Mouse (Mus musculus) embryonic facial prominence, embryonic 14.5 days (tissue): ENCODE measurements at regions not wholly inside any gene's neighbourhood (a gene's known extent, or its start where the extent isn't known, plus 50 kb on each side); places are given as distances from the start of the nearest gene placed in this dataset.

Source experiments
- ATAC-seq: fragments of 200-750 bp; cut with Nextera tagmentation; 2 replicates; pipeline ENCODE4 v1.8.0; 2017; ENCODE audit warnings: low read depth, moderate number of reproducible peaks, moderate TSS enrichment
- DNase-seq: peaks from one replicate; pipeline ENCODE4 v3.0.0-alpha.2; 2015; ENCODE audit warnings: low spot score
- H3K27ac ChIP-seq: fragments of 300-500 bp; sonication (generic); replicated peaks from 2 replicates; pipeline ENCODE4 v1.5.1; 2014; ENCODE audit warnings: low read depth, mild to moderate bottlenecking, low read length, moderate library complexity
- H3K27me3 ChIP-seq: fragments of 300-500 bp; sonication (generic); replicated peaks from 2 replicates; pipeline ENCODE4 v1.6.1; 2014; ENCODE audit warnings: low read length; ENCODE audit not compliant: control insufficient read depth, insufficient read depth
- H3K36me3 ChIP-seq: fragments of 300-500 bp; sonication (generic); 2 replicates; pipeline ENCODE4 v1.6.1; 2014; ENCODE audit warnings: low read length, mixed read lengths; ENCODE audit not compliant: control insufficient read depth, insufficient read depth
- H3K4me1 ChIP-seq: fragments of 300-500 bp; sonication (generic); 2 replicates; pipeline ENCODE4 v1.6.1; 2014; ENCODE audit warnings: antibody characterized with exemption, low read length; ENCODE audit not compliant: control insufficient read depth, insufficient read depth
- H3K4me2 ChIP-seq: fragments of 300-500 bp; sonication (generic); 2 replicates; pipeline ENCODE4 v1.6.1; 2014; ENCODE audit warnings: low read depth, mild to moderate bottlenecking, low read length, moderate library complexity, mixed read lengths
- H3K4me3 ChIP-seq: fragments of 300-500 bp; sonication (generic); 2 replicates; pipeline ENCODE4 v1.5.1; 2014; ENCODE audit warnings: low read depth, mild to moderate bottlenecking, low read length
- H3K9ac ChIP-seq: fragments of 300-500 bp; sonication (generic); 2 replicates; pipeline ENCODE4 v1.6.1; 2014; ENCODE audit warnings: low read depth, mild to moderate bottlenecking, low read length, moderate library complexity, mixed read lengths
- H3K9me3 ChIP-seq: fragments of 300-500 bp; sonication (generic); 2 replicates; pipeline ENCODE4 v1.6.1; 2016; ENCODE audit warnings: low read length; ENCODE audit not compliant: control insufficient read depth
- WGBS: fragments of 180-500 bp; shearing (Covaris S2); extraction: QIAGEN DNeasy Blood & Tissue Kit; methylation state at CpG from one replicate; pipeline ENCODE4 v1.1.7; 2014; 5-methylcytosine and 5-hydroxymethylcytosine counted together

DNA sequence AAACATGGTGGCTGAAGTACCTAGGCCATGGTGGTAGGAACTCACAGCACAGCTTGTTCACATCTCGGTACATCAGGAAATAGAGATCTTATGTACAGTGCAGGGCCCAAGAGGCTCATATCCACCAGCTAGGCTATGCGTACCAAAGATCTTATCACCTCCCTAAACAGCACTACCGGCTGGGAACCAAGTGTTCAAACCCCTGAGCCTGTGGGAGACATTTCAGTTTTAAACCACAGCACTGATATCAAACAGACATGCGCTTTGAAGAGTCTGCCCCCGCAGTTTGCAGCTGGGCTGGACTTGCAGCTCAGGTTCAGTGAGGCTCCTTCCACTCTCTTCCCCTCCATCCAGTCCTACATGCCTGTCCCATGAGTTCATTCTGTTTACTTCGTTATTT, 58.4 kb upstream of the Ampd3 start:
- no peak overlapping the region for H3K4me3 ChIP-seq
- WGBS = 75% methylated on average over 6 of the region's 6 CpGs
- H3K27ac ChIP-seq = no peak overlapping the region
- no peaks in the 10 kb centered on the region for H3K27me3 ChIP-seq
- H3K36me3 ChIP-seq = no peaks in the 10 kb centered on the region
- H3K9me3 ChIP-seq = peaks cover 6% of the 10 kb centered on the region; the same call in 1 of the 2 replicates
- no peak overlapping the region for H3K4me2 ChIP-seq
- no peak overlapping the region for H3K9ac ChIP-seq
- DNase-seq (no peak), ATAC-seq (no peak)
- H3K4me1 ChIP-seq = peaks cover 8% of the 10 kb centered on the region; the same call in 1 of the 2 replicates

DNA sequence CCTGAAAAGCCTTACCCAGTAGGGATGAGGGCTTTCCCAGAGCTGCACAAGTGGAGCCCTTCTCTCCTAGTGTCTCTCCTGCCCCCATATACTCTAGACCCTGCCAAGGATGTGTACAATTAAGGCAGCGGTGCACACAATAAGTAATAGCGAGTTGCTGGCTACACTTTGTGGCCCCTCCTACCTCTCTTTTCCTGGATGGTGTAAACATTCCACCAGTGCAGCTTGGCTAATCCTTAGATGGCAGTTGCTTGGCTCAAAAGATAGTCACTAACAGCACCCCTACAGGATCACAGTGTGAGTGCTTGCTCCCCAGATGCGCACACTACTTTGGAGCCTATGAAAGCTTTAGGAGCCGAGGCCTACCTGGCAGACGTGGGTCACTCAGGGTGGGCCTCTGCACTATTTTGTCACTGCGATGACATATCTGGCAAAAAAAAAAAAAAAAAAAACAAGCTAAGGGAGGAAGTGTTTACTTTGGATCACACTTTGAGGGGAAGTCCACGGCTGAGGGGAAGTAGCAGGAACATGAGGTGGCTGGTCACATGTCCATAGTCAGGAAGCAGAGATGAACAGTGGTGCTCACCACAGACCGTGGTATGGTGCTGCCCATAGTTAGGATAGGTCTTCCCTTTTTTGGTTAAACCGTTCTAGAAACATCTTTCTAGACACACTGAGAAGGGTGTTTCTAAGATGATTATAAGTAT, 57.6 kb upstream of the Ampd3 start:
- no peak overlapping the region for H3K9ac ChIP-seq
- no peak overlapping the region for H3K4me3 ChIP-seq
- whole genome bisulfite sequencing = 79% methylated on average over 9 of the region's 9 CpGs
- no peaks in the 10 kb centered on the region for H3K36me3 ChIP-seq
- ATAC-seq (no peak), DNase-seq (no peak)
- no peak overlapping the region for H3K4me2 ChIP-seq
- H3K9me3 ChIP-seq = peaks cover 6% of the 10 kb centered on the region; the same call in 1 of the 2 replicates
- no peak overlapping the region for H3K27ac ChIP-seq
- H3K27me3 ChIP-seq = no peaks in the 10 kb centered on the region
- H3K4me1 ChIP-seq = peaks cover 8% of the 10 kb centered on the region; the same call in 1 of the 2 replicates

DNA sequence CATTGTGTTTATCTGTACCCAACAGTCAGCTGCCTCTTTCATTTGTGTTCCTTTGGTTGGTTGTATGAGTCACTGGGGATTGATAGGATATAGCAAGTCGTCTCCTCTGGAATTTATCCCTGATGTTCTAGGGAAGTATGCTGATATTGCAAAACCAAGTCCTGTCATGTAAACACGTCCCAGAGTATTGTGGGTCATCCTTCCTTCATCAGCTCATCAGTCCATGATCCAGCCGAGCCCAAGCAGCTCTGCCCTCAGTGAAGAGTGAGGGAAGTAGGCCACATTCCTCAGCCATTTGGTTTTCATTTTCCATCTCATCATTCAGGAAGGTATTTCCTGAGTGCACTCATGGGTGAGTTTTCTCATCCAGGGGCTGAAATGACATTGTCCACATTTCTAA, 54.3 kb upstream of the Ampd3 start:
- peaks cover 6% of the 10 kb centered on the region; the same call in 1 of the 2 replicates for H3K9me3 ChIP-seq
- no peak overlapping the region for H3K4me2 ChIP-seq
- no peaks in the 10 kb centered on the region for H3K4me1 ChIP-seq
- no peak for ATAC-seq
- H3K27me3 ChIP-seq = no peaks in the 10 kb centered on the region
- H3K36me3 ChIP-seq = no peaks in the 10 kb centered on the region
- H3K9ac ChIP-seq = no peak overlapping the region
- WGBS = 43% methylated on average over 3 of the region's 3 CpGs
- H3K4me3 ChIP-seq = no peak overlapping the region
- no peak overlapping the region for H3K27ac ChIP-seq
- no peak for DNase-seq

DNA sequence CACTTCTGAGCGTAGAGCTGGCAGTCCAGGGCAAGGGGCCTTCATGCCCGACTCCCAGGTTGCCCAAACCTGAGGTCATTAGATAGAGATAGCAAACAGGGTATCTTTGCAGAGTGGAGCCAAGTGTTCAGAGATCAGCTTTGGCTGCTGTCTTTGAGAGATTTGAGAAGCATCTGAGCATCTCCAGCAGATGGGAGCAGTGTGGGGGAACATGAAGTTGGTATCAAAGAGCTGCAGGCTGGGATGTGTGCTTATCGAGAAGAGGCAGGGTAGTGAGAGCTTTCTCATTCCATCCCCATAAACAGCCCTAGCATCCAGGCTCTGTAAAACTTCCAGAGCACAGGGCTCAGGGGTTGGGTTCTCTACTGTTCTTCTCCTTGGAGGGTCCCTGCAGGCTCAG, 52.9 kb upstream of the Ampd3 start:
- Histone ChIP-seq H3K9ac (no peak overlapping the region), H3K4me2 (no peak overlapping the region), H3K27ac (no peak overlapping the region), H3K9me3 (peaks cover 6% of the 10 kb centered on the region; the same call in 1 of the 2 replicates), H3K36me3 (no peaks in the 10 kb centered on the region), H3K4me3 (no peak overlapping the region), H3K27me3 (no peaks in the 10 kb centered on the region), H3K4me1 (no peaks in the 10 kb centered on the region)
- ATAC-seq (no peak), DNase-seq (no peak)
- WGBS = 89% methylated on average over 3 of the region's 3 CpGs

DNA sequence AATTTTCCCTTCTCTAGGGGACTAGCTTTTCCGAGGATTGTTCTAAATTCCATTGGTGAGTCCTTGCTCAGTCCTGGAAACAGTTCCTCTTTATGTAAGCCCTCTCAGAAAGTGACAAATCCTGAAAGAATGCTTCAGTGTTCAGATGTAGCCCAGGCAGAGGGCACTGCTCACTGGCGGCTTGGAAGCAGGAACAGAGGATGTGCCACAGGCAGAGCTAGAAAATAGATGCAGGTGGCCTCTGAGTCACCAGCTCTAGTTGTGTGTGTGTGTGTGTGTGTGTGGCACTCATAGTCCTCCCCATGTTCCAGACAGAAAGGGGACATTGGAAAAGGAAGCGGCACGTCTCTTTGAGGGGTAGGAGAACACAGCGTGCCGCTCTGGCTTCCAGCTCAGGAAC, 52.5 kb upstream of the Ampd3 start:
- no peaks in the 10 kb centered on the region for H3K4me1 ChIP-seq
- H3K4me2 ChIP-seq = no peak overlapping the region
- H3K27me3 ChIP-seq = no peaks in the 10 kb centered on the region
- H3K9ac ChIP-seq = no peak overlapping the region
- no peak overlapping the region for H3K4me3 ChIP-seq
- peaks cover 6% of the 10 kb centered on the region; the same call in 1 of the 2 replicates for H3K9me3 ChIP-seq
- DNase-seq = no peak
- 74% methylated on average over 6 of the region's 6 CpGs for WGBS
- H3K27ac ChIP-seq = no peak overlapping the region
- no peak for ATAC-seq
- H3K36me3 ChIP-seq = no peaks in the 10 kb centered on the region

DNA sequence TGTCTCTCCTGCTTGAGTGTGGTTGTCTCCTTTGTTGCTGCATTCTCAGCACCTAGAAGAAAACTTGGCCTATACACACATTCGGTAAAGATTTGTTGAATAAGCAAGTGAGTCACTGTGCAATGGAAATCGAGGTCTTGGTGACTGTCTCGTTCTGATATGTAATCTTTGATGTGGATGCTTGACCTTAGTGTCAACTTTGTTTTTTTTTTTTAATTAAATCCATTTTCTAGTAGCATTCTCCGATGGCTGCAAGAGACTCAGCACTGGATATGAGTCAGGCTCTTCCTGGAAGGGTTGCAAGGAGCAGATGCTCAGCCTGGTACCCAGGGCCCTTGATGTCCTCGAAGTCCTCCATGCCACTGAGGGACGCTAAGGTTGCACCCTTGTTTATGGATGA, 50.9 kb upstream of the Ampd3 start:
- 65% methylated on average over 6 of the region's 6 CpGs for WGBS
- H3K4me3 ChIP-seq = no peak overlapping the region
- ATAC-seq = no peak
- no peaks in the 10 kb centered on the region for H3K27me3 ChIP-seq
- H3K27ac ChIP-seq = no peak overlapping the region
- no peaks in the 10 kb centered on the region for H3K9me3 ChIP-seq
- H3K36me3 ChIP-seq = no peaks in the 10 kb centered on the region
- no peaks in the 10 kb centered on the region for H3K4me1 ChIP-seq
- H3K4me2 ChIP-seq = no peak overlapping the region
- no peak overlapping the region for H3K9ac ChIP-seq
- no peak for DNase-seq
